Mouse (Mus musculus): ENCODE measurements around the gene Ngfr.

Ngfr gene

GRCm38 (mm10) chr11:95520456-95521072, 67.0 kb downstream of the Ngfr start:
- DNase-seq (ENCODE audit: low spot score in 2 of 2), result peak; percentile 79 to 84

GRCm38 (mm10) chr11:95519996-95520395, 67.5 kb downstream of the Ngfr start:
- DNase-seq (ENCODE audit: low spot score in 2 of 2), result no peak

- DNase-seq (ENCODE audit: low spot score in 2 of 2), result no peak
Measured at GRCm38 (mm10) chr11:95519299-95519698, 68.2 kb downstream of the Ngfr start.

All from spleen, postnatal 36 days (tissue).